Mouse (Mus musculus): ENCODE data around the gene Il3. TPM values are rescaled to one million over a fixed set of nuclear protein-coding genes. Genes with fewer than 3 reads are reported as not detected.

Il3 gene
- total and polyA plus RNA-seq, 3 experiments = not detected

- no peaks in the 10 kb centered on the region for H3K36me3 ChIP-seq (ENCODE audit: control insufficient read depth, insufficient read depth, low read length)
- H3K9ac ChIP-seq (ENCODE audit: low read depth, low read length) = no peak overlapping the region
- no peaks in the 10 kb centered on the region for H3K27me3 ChIP-seq (ENCODE audit: control insufficient read depth, insufficient read depth, low read length)
- intact Hi-C loops (cut with DNase I) = no loop called here
- H3K27ac ChIP-seq = no peak overlapping the region
- 92% methylated on average over 1 of the region's 1 CpGs for WGBS
- no peak overlapping the region for H3K4me3 ChIP-seq
- DNase-seq = no peak
- H3K4me1 ChIP-seq (ENCODE audit: control insufficient read depth, insufficient read depth, low read length) = no peaks in the 10 kb centered on the region
- H3K79me2 ChIP-seq (replicated peaks; ENCODE audit: control insufficient read depth, insufficient read depth, low read length) = no peaks in the 10 kb centered on the region
- no peak for TF ChIP-seq EP300 (IDR thresholded peaks at IDR 0.05; ENCODE audit: insufficient read depth, low read depth, low read length)
- TF ChIP-seq POLR2A (IDR thresholded peaks at IDR 0.05; ENCODE audit: insufficient read depth, low read depth, low read length) = no peak
- no peak for TF ChIP-seq CTCF (IDR thresholded peaks at IDR 0.05)
Measured at GRCm38 (mm10) chr11:54296734-54297133, 29.7 kb upstream of the Il3 start.

- 74% methylated on average over 4 of the region's 4 CpGs for WGBS
- no peak for DNase-seq
- Histone ChIP-seq H3K36me3 (ENCODE audit: control insufficient read depth, insufficient read depth, low read length) (no peaks in the 10 kb centered on the region), H3K4me3 (no peak overlapping the region), H3K27ac (no peak overlapping the region), H3K27me3 (ENCODE audit: control insufficient read depth, insufficient read depth, low read length) (no peaks in the 10 kb centered on the region), H3K4me1 (ENCODE audit: control insufficient read depth, insufficient read depth, low read length) (no peaks in the 10 kb centered on the region), H3K9ac (ENCODE audit: low read depth, low read length) (no peak overlapping the region), H3K79me2 (replicated peaks; ENCODE audit: control insufficient read depth, insufficient read depth, low read length) (no peaks in the 10 kb centered on the region)
- TF ChIP-seq POLR2A (IDR thresholded peaks at IDR 0.05; ENCODE audit: insufficient read depth, low read depth, low read length) = no peak
- no peak for TF ChIP-seq CTCF (IDR thresholded peaks at IDR 0.05)
- TF ChIP-seq EP300 (IDR thresholded peaks at IDR 0.05; ENCODE audit: insufficient read depth, low read depth, low read length) = no peak
- intact Hi-C loops (cut with DNase I) = no loop called here
Measured at GRCm38 (mm10) chr11:54295971-54296370, 28.9 kb upstream of the Il3 start.

- Histone ChIP-seq H3K27me3 (ENCODE audit: control insufficient read depth, insufficient read depth, low read length) (no peaks in the 10 kb centered on the region), H3K79me2 (replicated peaks; ENCODE audit: control insufficient read depth, insufficient read depth, low read length) (no peaks in the 10 kb centered on the region), H3K4me1 (ENCODE audit: control insufficient read depth, insufficient read depth, low read length) (no peaks in the 10 kb centered on the region), H3K9ac (ENCODE audit: low read depth, low read length) (no peak overlapping the region), H3K36me3 (ENCODE audit: control insufficient read depth, insufficient read depth, low read length) (no peaks in the 10 kb centered on the region), H3K27ac (no peak overlapping the region), H3K4me3 (no peak overlapping the region)
- TF ChIP-seq POLR2A (IDR thresholded peaks at IDR 0.05; ENCODE audit: insufficient read depth, low read depth, low read length) = no peak
- no peak for TF ChIP-seq EP300 (IDR thresholded peaks at IDR 0.05; ENCODE audit: insufficient read depth, low read depth, low read length)
- no peak for TF ChIP-seq CTCF (IDR thresholded peaks at IDR 0.05)
- intact Hi-C loops (cut with DNase I) = no loop called here
- 68% methylated on average over 12 of the region's 12 CpGs for WGBS
- no peak for DNase-seq
Measured at GRCm38 (mm10) chr11:54293980-54294807, 27.1 kb upstream of the Il3 start.

GRCm38 (mm10) chr11:54292163-54292562 lies 25.1 kb upstream of the Il3 start:
- no peak for DNase-seq
- intact Hi-C loops (cut with DNase I) = no loop called here
- no peaks in the 10 kb centered on the region for H3K4me1 ChIP-seq (ENCODE audit: control insufficient read depth, insufficient read depth, low read length)
- no peak for TF ChIP-seq CTCF (IDR thresholded peaks at IDR 0.05)
- no peak overlapping the region for H3K4me3 ChIP-seq
- no peaks in the 10 kb centered on the region for H3K79me2 ChIP-seq (replicated peaks; ENCODE audit: control insufficient read depth, insufficient read depth, low read length)
- 89% methylated on average over 2 of the region's 2 CpGs for WGBS
- H3K27ac ChIP-seq = no peak overlapping the region
- H3K36me3 ChIP-seq (ENCODE audit: control insufficient read depth, insufficient read depth, low read length) = no peaks in the 10 kb centered on the region
- H3K9ac ChIP-seq (ENCODE audit: low read depth, low read length) = no peak overlapping the region
- no peaks in the 10 kb centered on the region for H3K27me3 ChIP-seq (ENCODE audit: control insufficient read depth, insufficient read depth, low read length)

- no peak overlapping the region for H3K27ac ChIP-seq
- H3K4me1 ChIP-seq (ENCODE audit: control insufficient read depth, insufficient read depth, low read length) = no peaks in the 10 kb centered on the region
- H3K9ac ChIP-seq (ENCODE audit: low read depth, low read length) = no peak overlapping the region
- H3K79me2 ChIP-seq (replicated peaks; ENCODE audit: control insufficient read depth, insufficient read depth, low read length) = no peaks in the 10 kb centered on the region
- TF ChIP-seq CTCF (IDR thresholded peaks at IDR 0.05) (no peak), EP300 (IDR thresholded peaks at IDR 0.05; ENCODE audit: insufficient read depth, low read depth, low read length) (no peak), POLR2A (IDR thresholded peaks at IDR 0.05; ENCODE audit: insufficient read depth, low read depth, low read length) (no peak)
- H3K27me3 ChIP-seq (ENCODE audit: control insufficient read depth, insufficient read depth, low read length) = no peaks in the 10 kb centered on the region
- no peaks in the 10 kb centered on the region for H3K36me3 ChIP-seq (ENCODE audit: control insufficient read depth, insufficient read depth, low read length)
- no peak for DNase-seq
- WGBS = 73% methylated on average over 8 of the region's 8 CpGs
- intact Hi-C loops (cut with DNase I) = no loop called here
- no peak overlapping the region for H3K4me3 ChIP-seq
Measured at GRCm38 (mm10) chr11:54287821-54288453, 20.9 kb upstream of the Il3 start.

GRCm38 (mm10) chr11:54271437-54271949 lies 4.4 kb upstream of the Il3 start:
- H3K4me3 ChIP-seq = no peak overlapping the region
- 52% methylated on average over 5 of the region's 5 CpGs for WGBS
- no peaks in the 10 kb centered on the region for H3K36me3 ChIP-seq (ENCODE audit: control insufficient read depth, insufficient read depth, low read length)
- no peak for TF ChIP-seq CTCF (IDR thresholded peaks at IDR 0.05)
- TF ChIP-seq EP300 (IDR thresholded peaks at IDR 0.05; ENCODE audit: insufficient read depth, low read depth, low read length) = no peak
- no peak for TF ChIP-seq POLR2A (IDR thresholded peaks at IDR 0.05; ENCODE audit: insufficient read depth, low read depth, low read length)
- intact Hi-C loops (cut with DNase I) = no loop called here
- no peak overlapping the region for H3K27ac ChIP-seq
- H3K4me1 ChIP-seq (ENCODE audit: control insufficient read depth, insufficient read depth, low read length) = no peaks in the 10 kb centered on the region
- H3K79me2 ChIP-seq (replicated peaks; ENCODE audit: control insufficient read depth, insufficient read depth, low read length) = no peaks in the 10 kb centered on the region
- H3K27me3 ChIP-seq (ENCODE audit: control insufficient read depth, insufficient read depth, low read length) = no peaks in the 10 kb centered on the region
- DNase-seq = no peak
- H3K9ac ChIP-seq (ENCODE audit: low read depth, low read length) = no peak overlapping the region

Measured in heart, adult 2 months (tissue).